Mouse (Mus musculus) midbrain, embryonic 16.5 days (tissue): ENCODE results near the gene Nek1. TPM values are rescaled to one million over a fixed set of nuclear protein-coding genes. Genes with fewer than 3 reads are reported as not detected.

Experiments used
- ATAC-seq: fragments of 200-750 bp; cut with Nextera tagmentation; 2 replicates; pipeline ENCODE4 v1.8.0; 2017; ENCODE audit warnings: moderate TSS enrichment
- H3K27ac ChIP-seq: fragments of 300-500 bp; sonication (generic); 2 replicates; pipeline ENCODE4 v1.5.1; 2014; ENCODE audit warnings: mild to moderate bottlenecking, low read length, mixed read lengths
- H3K27me3 ChIP-seq: fragments of 300-500 bp; sonication (generic); 2 replicates; pipeline ENCODE4 v1.6.1; 2014; ENCODE audit warnings: low read depth, low read length, mixed read lengths; ENCODE audit not compliant: control insufficient read depth, insufficient read depth
- H3K36me3 ChIP-seq: fragments of 300-500 bp; sonication (generic); 2 replicates; pipeline ENCODE4 v1.6.1; 2014; ENCODE audit warnings: mild to moderate bottlenecking, low read length, moderate library complexity, mixed read lengths; ENCODE audit not compliant: control insufficient read depth, insufficient read depth
- H3K4me1 ChIP-seq: fragments of 300-500 bp; sonication (generic); 2 replicates; pipeline ENCODE4 v1.6.1; 2014; ENCODE audit warnings: mild to moderate bottlenecking, low read length, mixed read lengths; ENCODE audit not compliant: control insufficient read depth, insufficient read depth
- H3K4me2 ChIP-seq: fragments of 300-500 bp; sonication (generic); 2 replicates; pipeline ENCODE4 v1.6.1; 2014; ENCODE audit warnings: mild to moderate bottlenecking, low read length, mixed read lengths
- H3K4me3 ChIP-seq: fragments of 300-500 bp; sonication (generic); 2 replicates; pipeline ENCODE4 v1.5.1; 2014; ENCODE audit warnings: low read depth, mild to moderate bottlenecking, low read length, moderate library complexity, mixed read lengths
- H3K9ac ChIP-seq: fragments of 300-500 bp; sonication (generic); 2 replicates; pipeline ENCODE4 v1.6.1; 2014; ENCODE audit warnings: low read depth, low read length, mixed read lengths
- H3K9me3 ChIP-seq: fragments of 300-500 bp; sonication (generic); replicated peaks from 2 replicates; pipeline ENCODE4 v1.6.1; 2014; ENCODE audit warnings: mild to moderate bottlenecking, low read length, mixed read lengths; ENCODE audit not compliant: control insufficient read depth, poor library complexity, severe bottlenecking
- WGBS: fragments of 180-500 bp; shearing (Covaris S2); extraction: QIAGEN DNeasy Blood & Tissue Kit; methylation state at CpG from one replicate; pipeline ENCODE4 v1.1.7; 2014; 5-methylcytosine and 5-hydroxymethylcytosine counted together
- polyA plus RNA-seq: library from polyadenylated mRNA; unstranded; fragments of >200 nt; fragmentation: Nextera tagmentation; extraction: Ambion mirVana; gene quantifications from 2 replicates; pipeline ENCODE4 v1.2.1, GENCODE M21; 2015

The Nek1 gene
- polyA plus RNA-seq, 1 experiment from 2014 or later, result 30.6 TPM

DNA sequence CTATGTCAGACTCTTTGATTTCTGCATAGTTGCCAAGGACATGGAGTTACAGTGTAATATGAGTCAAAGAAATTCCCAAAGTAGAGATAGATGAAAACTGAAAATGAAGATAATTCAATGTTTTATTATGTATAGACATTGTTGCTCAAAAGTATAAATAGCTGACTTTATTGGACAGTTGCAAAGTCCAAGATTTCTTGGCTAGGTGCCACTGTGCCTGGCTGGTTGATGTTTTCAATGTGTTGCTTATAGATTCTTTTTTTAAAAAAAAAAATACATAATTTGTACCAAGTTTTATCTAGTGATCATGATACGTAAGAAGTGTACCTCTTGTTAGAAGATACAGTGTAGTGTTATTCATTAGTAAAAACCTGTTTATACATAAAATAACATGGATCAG, 53.8 kb downstream of the Nek1 start:
- Histone ChIP-seq H3K27me3 (no peaks in the 10 kb centered on the region), H3K4me2 (no peak overlapping the region), H3K4me1 (no peaks in the 10 kb centered on the region), H3K27ac (no peak overlapping the region), H3K4me3 (no peak overlapping the region), H3K36me3 (peaks cover 8% of the 10 kb centered on the region), H3K9ac (no peak overlapping the region), H3K9me3 (no peaks in the 10 kb centered on the region)
- 96% methylated on average over 1 of the region's 1 CpGs for WGBS
- ATAC-seq, result no peak

DNA sequence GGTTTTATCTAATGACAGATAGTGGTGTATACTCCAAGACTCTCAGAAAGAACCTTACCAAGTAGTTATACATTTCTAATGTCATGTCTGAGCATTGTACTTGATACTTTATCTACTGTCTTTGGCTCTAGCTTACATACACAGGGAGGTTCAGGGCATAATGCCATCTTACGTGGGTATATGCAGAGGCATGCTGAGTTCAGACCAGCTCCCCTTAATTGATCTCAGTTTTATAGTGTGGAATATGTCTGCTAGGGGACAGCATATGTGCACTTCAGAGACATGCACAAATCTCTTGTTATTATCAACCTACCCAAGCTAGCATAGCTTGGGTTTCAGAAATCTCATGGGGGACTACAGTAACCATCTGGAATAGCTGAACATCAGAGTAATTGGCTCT, 60.0 kb downstream of the Nek1 start:
- ATAC-seq, result no peak
- Histone ChIP-seq H3K4me1 (no peaks in the 10 kb centered on the region), H3K4me3 (no peak overlapping the region), H3K9ac (no peak overlapping the region), H3K27me3 (no peaks in the 10 kb centered on the region), H3K27ac (no peak overlapping the region), H3K9me3 (no peaks in the 10 kb centered on the region), H3K4me2 (no peak overlapping the region), H3K36me3 (peaks cover 12% of the 10 kb centered on the region)
- 75% methylated on average over 1 of the region's 1 CpGs for WGBS

DNA sequence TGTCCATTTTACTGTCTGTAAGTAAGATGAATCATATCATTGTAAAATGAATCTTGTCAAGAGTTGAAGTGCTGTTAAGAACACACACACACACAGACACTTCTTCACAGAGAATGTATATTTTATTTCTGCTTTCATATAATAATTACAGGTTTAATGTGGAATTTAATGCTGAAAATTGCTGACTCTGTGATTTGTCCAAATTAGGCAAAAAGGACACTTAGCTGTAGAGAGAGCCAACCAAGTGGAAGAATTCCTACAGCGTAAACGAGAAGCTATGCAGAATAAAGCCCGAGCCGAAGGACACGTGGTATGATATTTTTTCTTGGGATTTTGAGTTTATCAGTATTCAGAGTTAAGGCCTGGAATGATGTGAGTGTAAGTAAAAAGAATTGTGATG, 61.3 kb downstream of the Nek1 start:
- Histone ChIP-seq H3K4me3 (no peak overlapping the region), H3K27ac (no peak overlapping the region), H3K9me3 (no peaks in the 10 kb centered on the region), H3K9ac (no peak overlapping the region), H3K4me2 (no peak overlapping the region), H3K4me1 (no peaks in the 10 kb centered on the region), H3K36me3 (peaks cover 12% of the 10 kb centered on the region), H3K27me3 (no peaks in the 10 kb centered on the region)
- WGBS, result 78% methylated on average over 5 of the region's 5 CpGs
- ATAC-seq, result no peak

DNA sequence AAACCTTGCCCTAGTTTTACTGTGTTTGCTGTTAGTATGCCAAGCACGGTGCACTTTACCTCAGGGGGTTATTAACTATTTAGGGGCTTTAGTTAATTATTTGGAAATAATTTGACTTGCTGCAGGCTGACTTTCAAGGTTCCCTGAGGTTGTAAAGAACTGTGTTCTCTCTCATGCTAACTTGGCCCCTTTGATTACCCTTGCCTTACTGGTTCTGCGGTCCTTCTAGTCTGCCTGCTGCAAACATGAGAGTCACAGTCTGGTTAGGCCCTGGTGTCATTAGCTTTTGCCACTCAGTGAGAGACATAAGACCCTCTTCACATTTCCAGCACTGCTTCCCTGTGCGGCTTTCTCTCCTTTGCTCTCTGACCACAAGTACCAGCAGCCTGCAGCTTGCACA, 64.0 kb downstream of the Nek1 start:
- H3K9ac ChIP-seq, result no peak overlapping the region
- peak; percentile 64; the same call in 1 of the 2 replicates for ATAC-seq
- H3K4me3 ChIP-seq, result no peak overlapping the region
- no peak overlapping the region; the same call in 1 of the 2 replicates for H3K27ac ChIP-seq
- H3K36me3 ChIP-seq, result 0 out of 2 replicates have a peak, but pooled peaks cover 3% of the 10 kb centered on the region
- WGBS, result 55% methylated on average over 3 of the region's 3 CpGs
- H3K27me3 ChIP-seq, result no peaks in the 10 kb centered on the region
- H3K4me1 ChIP-seq, result no peaks in the 10 kb centered on the region
- no peaks in the 10 kb centered on the region for H3K9me3 ChIP-seq
- no peak overlapping the region for H3K4me2 ChIP-seq

DNA sequence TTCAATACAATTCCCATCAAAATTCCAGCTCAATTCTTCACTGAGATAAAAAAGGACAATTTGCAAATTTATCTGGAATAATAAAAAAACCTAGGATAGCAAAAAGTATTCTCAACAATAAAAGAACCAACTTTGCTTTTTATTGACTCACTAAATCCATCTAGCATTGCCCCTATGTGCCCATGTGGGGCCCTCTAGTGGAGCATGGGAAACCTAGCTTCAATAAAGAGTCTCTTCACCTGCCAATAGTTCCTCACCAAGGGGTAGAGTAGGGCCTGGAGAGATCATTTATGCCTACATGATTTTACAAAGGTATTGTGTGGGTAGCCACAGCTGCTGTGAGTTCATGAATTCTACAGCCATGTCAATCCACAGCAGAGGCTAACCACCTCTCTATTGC, 66.1 kb downstream of the Nek1 start:
- ATAC-seq, result no peak
- Histone ChIP-seq H3K36me3 (no peaks in the 10 kb centered on the region), H3K27me3 (no peaks in the 10 kb centered on the region), H3K9me3 (no peaks in the 10 kb centered on the region), H3K9ac (no peak overlapping the region), H3K4me2 (no peak overlapping the region), H3K4me1 (no peaks in the 10 kb centered on the region), H3K27ac (no peak overlapping the region), H3K4me3 (no peak overlapping the region)

- H3K4me2 ChIP-seq, result no peak overlapping the region
- no peaks in the 10 kb centered on the region for H3K36me3 ChIP-seq
- H3K4me1 ChIP-seq, result no peaks in the 10 kb centered on the region
- no peaks in the 10 kb centered on the region for H3K9me3 ChIP-seq
- no peaks in the 10 kb centered on the region for H3K27me3 ChIP-seq
- no peak overlapping the region for H3K27ac ChIP-seq
- no peak for ATAC-seq
- H3K4me3 ChIP-seq, result no peak overlapping the region
- WGBS, result 81% methylated on average over 7 of the region's 7 CpGs
- H3K9ac ChIP-seq, result no peak overlapping the region
Measured at GRCm38 (mm10) chr8:61060412-61060811, 67.4 kb downstream of the Nek1 start.

GRCm38 (mm10) chr8:61075059-61075458, 82.1 kb downstream of the Nek1 start:
- no peak overlapping the region for H3K9ac ChIP-seq
- H3K9me3 ChIP-seq, result no peaks in the 10 kb centered on the region
- no peak overlapping the region for H3K4me2 ChIP-seq
- H3K4me1 ChIP-seq, result no peaks in the 10 kb centered on the region
- H3K36me3 ChIP-seq, result peaks cover 6% of the 10 kb centered on the region
- peak; percentile 76 for ATAC-seq
- no peak overlapping the region for H3K27ac ChIP-seq
- no peaks in the 10 kb centered on the region for H3K27me3 ChIP-seq
- H3K4me3 ChIP-seq, result no peak overlapping the region

DNA sequence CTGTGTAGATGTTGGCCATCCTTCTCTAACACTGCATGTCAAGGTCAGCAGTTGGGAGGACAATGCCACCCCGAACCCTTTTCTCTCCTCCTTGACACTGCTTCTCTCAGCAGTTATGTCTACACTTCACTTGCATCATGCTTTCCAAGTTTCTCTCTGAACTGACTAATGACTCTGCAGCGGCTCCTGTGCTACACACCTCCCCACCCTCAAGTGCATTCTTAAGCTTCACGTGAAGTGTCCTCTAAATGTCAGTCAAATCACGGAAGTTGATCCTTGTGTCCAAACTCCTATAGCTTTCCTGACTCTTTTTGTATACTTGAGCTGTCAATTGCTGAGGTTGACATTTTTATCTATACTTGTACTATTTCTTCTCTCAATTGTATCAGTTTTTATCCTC, 117.5 kb downstream of the Nek1 start:
- WGBS, result 94% methylated on average over 4 of the region's 4 CpGs
- Histone ChIP-seq H3K9me3 (no peaks in the 10 kb centered on the region), H3K27me3 (no peaks in the 10 kb centered on the region), H3K4me3 (no peak overlapping the region), H3K36me3 (peaks cover 13% of the 10 kb centered on the region), H3K4me1 (no peaks in the 10 kb centered on the region), H3K9ac (no peak overlapping the region), H3K27ac (no peak overlapping the region), H3K4me2 (no peak overlapping the region)
- ATAC-seq, result no peak

DNA sequence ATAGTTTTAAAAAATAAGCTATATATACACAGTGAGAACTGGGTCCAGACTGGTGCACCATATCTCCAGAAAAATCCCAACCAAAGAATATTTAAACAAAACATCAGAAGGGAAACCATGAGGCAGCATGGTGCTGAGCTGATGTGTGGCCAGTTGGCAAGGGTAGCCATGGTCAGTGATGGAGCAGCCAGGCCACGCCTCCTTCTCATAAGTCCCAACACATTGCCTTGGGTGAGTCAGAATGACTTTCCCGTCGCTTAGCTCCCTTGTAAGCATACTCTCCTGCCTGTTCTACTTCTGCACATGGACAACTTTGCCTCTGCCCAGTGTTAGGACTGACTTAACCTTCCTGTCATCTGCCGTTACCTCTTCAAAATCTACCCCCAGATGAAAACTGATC, 118.9 kb downstream of the Nek1 start:
- H3K9ac ChIP-seq, result no peak overlapping the region
- H3K36me3 ChIP-seq, result peaks cover 10% of the 10 kb centered on the region
- H3K4me2 ChIP-seq, result no peak overlapping the region
- no peaks in the 10 kb centered on the region for H3K9me3 ChIP-seq
- 97% methylated on average over 4 of the region's 4 CpGs for WGBS
- no peaks in the 10 kb centered on the region for H3K27me3 ChIP-seq
- H3K27ac ChIP-seq, result no peak overlapping the region
- ATAC-seq, result no peak
- no peaks in the 10 kb centered on the region for H3K4me1 ChIP-seq
- no peak overlapping the region for H3K4me3 ChIP-seq

DNA sequence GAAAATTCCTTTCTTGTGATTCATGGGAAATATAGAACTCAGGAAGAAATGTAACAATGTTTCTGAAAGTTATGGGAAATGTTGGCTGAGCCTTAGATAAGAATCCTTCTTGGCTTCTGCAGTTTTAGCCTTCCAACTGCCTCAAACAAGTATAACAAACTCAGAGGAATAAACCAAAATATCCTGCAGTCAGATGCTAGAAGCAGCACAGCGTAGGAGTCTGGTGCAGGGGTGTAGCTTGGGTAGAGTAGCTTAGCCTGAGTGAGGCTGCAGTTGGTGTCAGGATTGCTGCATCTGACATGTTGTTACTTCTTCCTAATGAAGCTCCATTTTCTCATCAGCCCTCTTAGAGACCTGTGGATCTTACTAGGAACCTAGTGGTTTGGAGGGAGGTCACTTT, 128.6 kb downstream of the Nek1 start:
- WGBS, result 100% methylated on average over 1 of the region's 1 CpGs
- no peak for ATAC-seq
- Histone ChIP-seq H3K27me3 (no peaks in the 10 kb centered on the region), H3K4me2 (no peak overlapping the region), H3K9ac (no peak overlapping the region), H3K27ac (no peak overlapping the region), H3K4me3 (no peak overlapping the region), H3K4me1 (no peaks in the 10 kb centered on the region), H3K36me3 (peaks cover 20% of the 10 kb centered on the region), H3K9me3 (no peaks in the 10 kb centered on the region)
